Mouse (Mus musculus): ENCODE results near the gene Cetn4.

Gene Cetn4

GRCm38 (mm10) chr3:37312370-37312941 lies at the start of gene Cetn4, which contains the start of gene Bbs12:
Cetn4 (minus strand) TSS chr3:37312708.
Bbs12 (plus strand) TSS chr3:37312554.
- peak; percentile 97 for DNase-seq

GRCm38 (mm10) chr3:37360729-37361128 lies 48.2 kb upstream of the Cetn4 start:
- no peak for DNase-seq

GRCm38 (mm10) chr3:37354737-37355136 lies 42.2 kb upstream of the Cetn4 start:
- DNase-seq, result no peak

- no peak for DNase-seq
Observed at GRCm38 (mm10) chr3:37353951-37354481, 41.5 kb upstream of the Cetn4 start.

GRCm38 (mm10) chr3:37350386-37350785 lies 37.9 kb upstream of the Cetn4 start:
- DNase-seq, result no peak

- no peak for DNase-seq
Observed at GRCm38 (mm10) chr3:37349166-37349548, 36.6 kb upstream of the Cetn4 start.

- DNase-seq, result peak; percentile 43
Observed at GRCm38 (mm10) chr3:37348221-37349165, 36.0 kb upstream of the Cetn4 start, which contains the start of gene Fgf2. Fgf2 (plus strand) TSS chr3:37348346.

- no peak for DNase-seq
Observed at GRCm38 (mm10) chr3:37347671-37348070, 35.2 kb upstream of the Cetn4 start.

GRCm38 (mm10) chr3:37342811-37343210 lies 30.3 kb upstream of the Cetn4 start:
- DNase-seq, result no peak

GRCm38 (mm10) chr3:37341110-37341509 lies 28.6 kb upstream of the Cetn4 start:
- no peak for DNase-seq

- DNase-seq, result no peak
Observed at GRCm38 (mm10) chr3:37334053-37334452, 21.5 kb upstream of the Cetn4 start.

GRCm38 (mm10) chr3:37331999-37332449 lies 19.5 kb upstream of the Cetn4 start:
- DNase-seq, result no peak

GRCm38 (mm10) chr3:37329963-37330362 lies 17.5 kb upstream of the Cetn4 start:
- no peak for DNase-seq

- no peak for DNase-seq
Observed at GRCm38 (mm10) chr3:37328489-37328888, 16.0 kb upstream of the Cetn4 start.

- DNase-seq, result no peak
Observed at GRCm38 (mm10) chr3:37326627-37327026, 14.1 kb upstream of the Cetn4 start.

GRCm38 (mm10) chr3:37325317-37326112 lies 13.0 kb upstream of the Cetn4 start:
- no peak for DNase-seq

GRCm38 (mm10) chr3:37324310-37324709 lies 11.8 kb upstream of the Cetn4 start:
- no peak for DNase-seq

- no peak for DNase-seq
Observed at GRCm38 (mm10) chr3:37316233-37316632, 3.7 kb upstream of the Cetn4 start.

- DNase-seq, result peak; percentile 22
Observed at GRCm38 (mm10) chr3:37313371-37313770, 863 bp upstream of the Cetn4 start.

- DNase-seq, result no peak
Observed at GRCm38 (mm10) chr3:37311897-37312369, 575 bp downstream of the Cetn4 start.

GRCm38 (mm10) chr3:37303392-37304139 lies 8.9 kb downstream of the Cetn4 start:
- no peak for DNase-seq

- no peak for DNase-seq
Observed at GRCm38 (mm10) chr3:37302685-37303084, 9.8 kb downstream of the Cetn4 start.
